Mouse (Mus musculus): ENCODE measurements around the gene Isyna1. TPM values are rescaled to one million over a fixed set of nuclear protein-coding genes. Genes with fewer than 3 reads are reported as not detected.
"Not testable (repeated sequence)": the region's sequence is repeated elsewhere in the genome, so short reads cannot be mapped to it uniquely, and the experiment has no call there.

Isyna1 gene
- total and polyA plus RNA-seq, 3 experiments, result 26.7 to 41.6 (median 28.3) TPM

DNA sequence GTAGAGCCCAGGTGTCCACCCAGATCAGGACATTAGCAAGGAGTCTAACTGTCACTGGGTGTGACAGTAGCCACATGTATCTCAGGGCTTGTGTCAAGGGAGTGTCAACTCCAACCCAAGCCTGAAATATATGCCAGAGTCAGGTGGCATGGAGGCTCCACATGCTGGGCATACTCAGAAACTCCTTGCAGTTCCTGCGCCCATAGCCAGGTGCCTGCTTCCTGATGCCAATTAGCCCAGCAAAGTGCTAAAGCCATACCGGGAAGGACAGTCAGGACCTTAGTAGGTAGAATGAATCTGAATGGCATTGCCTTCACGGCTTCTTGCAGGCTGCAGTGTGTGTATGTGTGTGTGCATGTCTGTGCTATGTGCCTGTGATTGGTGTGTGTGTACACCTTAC is 17.0 kb upstream of the Isyna1 start:
- intact Hi-C loops (cut with DNase I), result no loop called here
- peaks cover 14% of the 10 kb centered on the region for H3K4me1 ChIP-seq (ENCODE audit: control insufficient read depth, insufficient read depth, low read length)
- H3K4me3 ChIP-seq, result no peak overlapping the region
- no peaks in the 10 kb centered on the region for H3K27me3 ChIP-seq (ENCODE audit: control insufficient read depth, insufficient read depth, low read length)
- TF ChIP-seq POLR2A (IDR thresholded peaks at IDR 0.05; ENCODE audit: insufficient read depth, low read depth, low read length) (no peak), CTCF (IDR thresholded peaks at IDR 0.05) (no peak)
- no peaks in the 10 kb centered on the region; the same call in 1 of the 2 replicates for H3K79me2 ChIP-seq (replicated peaks; ENCODE audit: control insufficient read depth, insufficient read depth, low read length)
- H3K9ac ChIP-seq (ENCODE audit: low read depth, low read length), result no peak overlapping the region
- DNase-seq, result no peak
- no peaks in the 10 kb centered on the region for H3K36me3 ChIP-seq (ENCODE audit: control insufficient read depth, insufficient read depth, low read length)
- 95% methylated on average over 3 of the region's 3 CpGs for WGBS
- H3K27ac ChIP-seq, result no peak overlapping the region

DNA sequence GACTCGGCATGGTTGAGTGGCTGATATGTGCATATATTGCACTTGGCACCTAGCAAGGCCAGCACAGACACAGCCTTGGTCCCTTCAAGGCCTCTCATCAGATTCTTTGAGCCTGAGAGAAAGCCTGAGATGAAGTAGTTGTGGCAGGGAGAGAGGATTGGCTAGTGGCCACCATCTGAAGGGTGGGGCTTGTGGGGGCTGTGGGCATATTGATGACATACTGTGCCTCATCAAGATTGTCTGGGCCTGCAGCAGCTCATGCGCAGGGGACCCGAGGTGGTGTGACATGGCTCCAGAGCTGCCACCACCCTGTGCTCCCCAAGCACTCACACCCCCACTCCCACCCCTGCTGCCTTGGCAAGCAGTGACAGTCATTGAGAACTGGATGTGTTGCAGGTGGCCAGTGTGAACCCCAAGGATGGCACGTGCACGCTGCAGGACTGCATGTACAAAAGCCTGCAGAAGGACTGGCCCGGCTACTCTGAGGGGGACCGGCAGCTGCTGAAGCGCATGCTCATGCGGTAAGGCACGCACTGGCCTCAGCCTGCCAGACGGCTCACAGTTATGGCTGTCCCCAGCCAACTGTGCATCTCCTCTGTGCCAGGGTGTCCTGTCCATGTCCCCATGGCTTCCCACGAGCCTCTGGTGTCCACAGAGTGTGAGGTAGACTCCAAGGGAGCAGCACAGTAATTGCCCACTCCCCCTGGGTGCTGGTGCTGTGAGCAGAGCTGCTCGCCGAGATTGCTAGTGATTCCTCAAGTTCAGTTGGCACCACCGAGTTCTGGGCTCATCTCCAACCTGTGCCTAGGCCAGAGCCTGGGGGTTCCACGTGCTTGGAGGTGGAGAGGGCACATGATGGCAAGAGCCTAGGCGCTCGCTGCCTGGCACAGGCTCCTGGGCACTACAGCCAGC is 10.4 kb upstream of the Isyna1 start:
- Histone ChIP-seq H3K27ac (peak overlapping the region; percentile 43), H3K4me3 (no peak overlapping the region), H3K36me3 (ENCODE audit: control insufficient read depth, insufficient read depth, low read length) (no peaks in the 10 kb centered on the region), H3K4me1 (ENCODE audit: control insufficient read depth, insufficient read depth, low read length) (peaks cover 3% of the 10 kb centered on the region; the same call in 1 of the 2 replicates), H3K27me3 (ENCODE audit: control insufficient read depth, insufficient read depth, low read length) (no peaks in the 10 kb centered on the region), H3K9ac (ENCODE audit: low read depth, low read length) (no peak overlapping the region), H3K79me2 (replicated peaks; ENCODE audit: control insufficient read depth, insufficient read depth, low read length) (no peaks in the 10 kb centered on the region)
- 67% methylated on average over 18 of the region's 18 CpGs for WGBS
- DNase-seq, result peak; percentile 71 to 77
- TF ChIP-seq POLR2A (IDR thresholded peaks at IDR 0.05; ENCODE audit: insufficient read depth, low read depth, low read length), result no peak
- intact Hi-C loops (cut with DNase I), result loop anchor here (2.0 to 10.0 kb wide), 2 partner anchors 77 to 199 kb away; partner anchors contain the start of gene Rex1bd

DNA sequence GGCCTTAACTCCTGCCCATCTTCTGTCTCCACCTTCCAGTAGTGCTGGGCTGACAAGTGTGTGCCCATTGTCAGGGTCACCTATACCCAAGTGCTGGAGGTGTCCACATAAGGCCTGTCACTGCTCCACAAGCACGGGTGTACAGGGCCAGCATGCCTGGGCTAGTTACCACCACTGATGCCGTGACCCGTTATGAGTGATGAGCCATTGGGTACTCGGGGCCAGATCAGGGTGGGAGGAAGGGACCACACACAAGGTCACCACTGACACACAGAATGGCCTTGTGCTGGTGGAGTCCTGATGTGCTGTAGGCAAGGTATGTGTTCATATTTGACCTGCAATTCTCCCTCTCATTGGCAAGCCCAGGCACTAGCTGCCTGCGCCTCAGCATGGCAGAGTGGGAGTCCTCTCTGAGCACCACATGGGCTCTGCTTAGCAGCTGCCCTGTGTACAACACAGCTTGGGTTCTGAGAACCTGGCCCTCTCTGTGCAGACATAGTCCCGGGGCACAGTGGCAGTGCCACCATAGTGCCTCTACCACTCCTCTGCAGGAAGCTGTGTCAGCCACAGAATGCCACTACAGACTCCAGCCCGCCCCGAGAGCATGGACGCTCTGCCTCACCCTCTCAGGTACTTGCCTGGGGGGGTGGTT is 9.4 kb upstream of the Isyna1 start:
- TF ChIP-seq EP300 (IDR thresholded peaks at IDR 0.05; ENCODE audit: insufficient read depth, low read depth, low read length) (no peak), CTCF (IDR thresholded peaks at IDR 0.05) (no peak), POLR2A (IDR thresholded peaks at IDR 0.05; ENCODE audit: insufficient read depth, low read depth, low read length) (no peak)
- 87% methylated on average over 9 of the region's 9 CpGs for WGBS
- Histone ChIP-seq H3K4me1 (ENCODE audit: control insufficient read depth, insufficient read depth, low read length) (peaks cover 3% of the 10 kb centered on the region; the same call in 1 of the 2 replicates), H3K9ac (ENCODE audit: low read depth, low read length) (no peak overlapping the region), H3K36me3 (ENCODE audit: control insufficient read depth, insufficient read depth, low read length) (no peaks in the 10 kb centered on the region), H3K4me3 (no peak overlapping the region), H3K79me2 (replicated peaks; ENCODE audit: control insufficient read depth, insufficient read depth, low read length) (no peaks in the 10 kb centered on the region), H3K27ac (peak overlapping the region; percentile 4; the same call in 1 of the 2 replicates), H3K27me3 (ENCODE audit: control insufficient read depth, insufficient read depth, low read length) (no peaks in the 10 kb centered on the region)
- intact Hi-C loops (cut with DNase I), result loop anchor here (1.0 to 10.0 kb wide), 3 partner anchors 24 to 200 kb away; partner anchors contain the start of gene Rex1bd
- no peak for DNase-seq

DNA sequence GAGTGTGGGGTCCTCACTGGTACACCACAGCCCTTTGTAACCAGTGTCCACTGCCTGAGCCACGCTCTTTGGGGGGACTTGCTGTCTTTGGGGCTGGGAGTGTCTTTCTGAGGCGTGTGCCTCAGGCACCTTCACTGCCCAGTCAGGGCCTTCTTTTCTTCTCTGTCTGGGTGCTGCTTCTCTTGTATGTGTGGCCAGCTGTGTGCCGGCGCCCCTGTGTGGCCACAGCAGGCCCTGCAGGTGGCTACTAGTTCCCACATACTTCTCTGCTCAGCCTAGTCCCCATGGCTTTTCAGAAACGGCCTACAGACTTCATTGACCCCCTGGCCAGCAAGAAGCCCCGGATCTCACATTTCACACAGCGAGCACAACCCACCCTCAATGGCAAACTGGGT is 8.9 kb upstream of the Isyna1 start:
- H3K27me3 ChIP-seq (ENCODE audit: control insufficient read depth, insufficient read depth, low read length), result no peaks in the 10 kb centered on the region
- H3K4me3 ChIP-seq, result no peak overlapping the region
- WGBS, result 38% methylated on average over 7 of the region's 7 CpGs
- H3K27ac ChIP-seq, result peak overlapping the region; percentile 4; the same call in 1 of the 2 replicates
- H3K4me1 ChIP-seq (ENCODE audit: control insufficient read depth, insufficient read depth, low read length), result peaks cover 3% of the 10 kb centered on the region; the same call in 1 of the 2 replicates
- peak; percentile 88 for TF ChIP-seq EP300 (IDR thresholded peaks at IDR 0.05; ENCODE audit: insufficient read depth, low read depth, low read length)
- peak; percentile 89 for TF ChIP-seq CTCF (IDR thresholded peaks at IDR 0.05)
- no peak for TF ChIP-seq POLR2A (IDR thresholded peaks at IDR 0.05; ENCODE audit: insufficient read depth, low read depth, low read length)
- intact Hi-C loops (cut with DNase I), result loop anchor here (1.0 to 10.0 kb wide), 3 partner anchors 25 to 200 kb away; partner anchors contain the start of gene Rex1bd
- no peaks in the 10 kb centered on the region for H3K79me2 ChIP-seq (replicated peaks; ENCODE audit: control insufficient read depth, insufficient read depth, low read length)
- H3K36me3 ChIP-seq (ENCODE audit: control insufficient read depth, insufficient read depth, low read length), result no peaks in the 10 kb centered on the region
- DNase-seq, result peak; percentile 75 to 82
- H3K9ac ChIP-seq (ENCODE audit: low read depth, low read length), result no peak overlapping the region

DNA sequence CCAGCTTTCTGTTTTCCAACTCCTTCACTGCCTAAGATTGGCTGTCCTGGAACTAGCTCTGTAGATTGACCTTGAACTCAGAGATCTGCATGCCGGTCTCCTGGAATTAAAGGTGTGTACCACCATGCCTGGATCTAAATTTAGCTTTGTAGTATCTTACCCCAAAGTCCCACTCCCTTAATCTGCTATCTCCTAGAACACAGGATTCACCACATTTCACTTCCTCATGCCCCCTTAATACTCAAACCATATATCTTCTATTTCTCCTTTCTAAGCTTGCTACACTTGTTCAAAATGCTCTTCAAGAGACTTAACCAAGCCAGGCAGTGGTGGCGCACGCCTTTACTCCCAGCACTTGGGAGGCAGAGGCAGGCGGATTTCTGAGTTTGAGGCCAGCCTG is 6.2 kb upstream of the Isyna1 start:
- H3K79me2 ChIP-seq (replicated peaks; ENCODE audit: control insufficient read depth, insufficient read depth, low read length); DNase-seq; H3K4me3 ChIP-seq; H3K27ac ChIP-seq; H3K27me3 ChIP-seq (ENCODE audit: control insufficient read depth, insufficient read depth, low read length); H3K9ac ChIP-seq (ENCODE audit: low read depth, low read length); H3K4me1 ChIP-seq (ENCODE audit: control insufficient read depth, insufficient read depth, low read length); H3K36me3 ChIP-seq (ENCODE audit: control insufficient read depth, insufficient read depth, low read length): not testable (repeated sequence)
- WGBS, result 82% methylated on average over 4 of the region's 4 CpGs
- intact Hi-C loops (cut with DNase I), result loop anchor here (10.0 kb wide), 1 partner anchor 203 kb away; no protein-coding TSS in a partner anchor

DNA sequence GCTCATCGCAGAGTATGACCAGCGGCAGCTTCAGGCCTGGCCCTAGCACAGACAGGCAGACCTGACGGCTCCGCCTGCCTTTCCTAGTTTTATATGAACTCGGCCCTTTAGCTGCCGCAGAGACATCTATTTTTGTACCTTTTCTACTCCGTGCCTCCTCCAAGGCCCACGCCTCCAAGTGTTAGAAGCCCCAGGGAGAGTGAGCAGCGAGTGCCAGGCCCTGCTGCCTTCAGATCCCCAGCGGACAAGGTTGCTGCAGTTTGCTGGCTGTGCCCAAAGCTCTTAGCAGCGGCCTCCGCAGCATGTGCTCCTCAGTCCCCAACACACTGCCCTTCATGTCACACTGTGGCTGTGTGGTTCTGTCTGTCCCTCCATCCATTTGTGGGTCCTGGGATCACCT is 2.6 kb upstream of the Isyna1 start:
- no peaks in the 10 kb centered on the region for H3K27me3 ChIP-seq (ENCODE audit: control insufficient read depth, insufficient read depth, low read length)
- 78% methylated on average over 12 of the region's 12 CpGs for WGBS
- H3K36me3 ChIP-seq (ENCODE audit: control insufficient read depth, insufficient read depth, low read length), result no peaks in the 10 kb centered on the region
- TF ChIP-seq POLR2A (IDR thresholded peaks at IDR 0.05; ENCODE audit: insufficient read depth, low read depth, low read length) (no peak), EP300 (IDR thresholded peaks at IDR 0.05; ENCODE audit: insufficient read depth, low read depth, low read length) (no peak), CTCF (IDR thresholded peaks at IDR 0.05) (no peak)
- DNase-seq, result no peak
- no peak overlapping the region for H3K4me3 ChIP-seq
- H3K4me1 ChIP-seq (ENCODE audit: control insufficient read depth, insufficient read depth, low read length), result no peaks in the 10 kb centered on the region
- intact Hi-C loops (cut with DNase I), result loop anchor here (10.0 kb wide), 1 partner anchor 47 kb away; no protein-coding TSS in a partner anchor
- H3K9ac ChIP-seq (ENCODE audit: low read depth, low read length), result no peak overlapping the region
- H3K27ac ChIP-seq, result no peak overlapping the region
- H3K79me2 ChIP-seq (replicated peaks; ENCODE audit: control insufficient read depth, insufficient read depth, low read length), result no peaks in the 10 kb centered on the region
